Mouse (Mus musculus): Measurements from ENCODE around the gene Mup15. TPM values are rescaled to one million over a fixed set of nuclear protein-coding genes. Genes with fewer than 3 reads are reported as not detected.
"Not testable (repeated sequence)": the region's sequence is repeated elsewhere in the genome, so short reads cannot be mapped to it uniquely, and the experiment has no call there.

Mup15 gene
- not detected for total RNA-seq (2022)

GRCm38 (mm10) chr4:61439643-61440042, at the start of gene Mup15:
TSS of gene Mup15 (minus strand) at chr4:61439743.
- not testable (repeated sequence) for DNase-seq (ENCODE audit: low spot score)

Other genes starting within 250 kb of the Mup15 start
- gene Mup13, start 211.5 kb downstream of the Mup15 start, total RNA-seq (2022): not detected
- not detected for gene Mup14, start 135.7 kb downstream of the Mup15 start, total RNA-seq (2022)
- 1 to 10 TPM in 1 of 4 experiments, not detected in 3; 1.1 TPM for gene Mup16, start 79.8 kb upstream of the Mup15 start, total RNA-seq (2022)
- gene Mup17, start 156.1 kb upstream of the Mup15 start, total RNA-seq (2022): not detected
- not detected for gene Mup18, start 234.4 kb upstream of the Mup15 start, total RNA-seq (2022)